Mouse (Mus musculus) embryonic facial prominence, embryonic 13.5 days (tissue): Measurements from ENCODE around the gene Ech1. TPM values are rescaled to one million over a fixed set of nuclear protein-coding genes. Genes with fewer than 3 reads are reported as not detected.

Experiments
- polyA plus RNA-seq: library from polyadenylated mRNA; unstranded; fragments of >200 nt; fragmentation: Nextera tagmentation; extraction: Ambion mirVana; gene quantifications from 2 replicates; pipeline ENCODE4 v1.2.1, GENCODE M21; 2015

Ech1 gene
- polyA plus RNA-seq, 1 experiment from 2014 or later: 153 TPM

Other genes starting within 250 kb of the Ech1 start
- 32.8 and 33.3 TPM in 2 replicates for gene Samd4b, start 227.1 kb upstream of the Ech1 start, polyA plus RNA-seq
- gene Pak4, start 227.0 kb upstream of the Ech1 start, polyA plus RNA-seq: 35.8 and 36.0 TPM in 2 replicates
- 0.23 TPM in 1 of 2 replicates, not detected in the other for gene Acp7, start 193.9 kb upstream of the Ech1 start, polyA plus RNA-seq
- gene Fbxo27, start 132.4 kb upstream of the Ech1 start, polyA plus RNA-seq: 7.7 and 8.3 TPM in 2 replicates
- gene Fbxo17, start 108.4 kb upstream of the Ech1 start, polyA plus RNA-seq: 18.1 and 21.6 TPM in 2 replicates
- gene Mrps12, start 83.4 kb upstream of the Ech1 start, polyA plus RNA-seq: 127 and 132 TPM in 2 replicates
- gene Sars2, start 83.2 kb upstream of the Ech1 start, polyA plus RNA-seq: 27.3 and 30.8 TPM in 2 replicates
- gene Ccer2, start 69.0 kb upstream of the Ech1 start, polyA plus RNA-seq: 0.89 and 2.1 TPM in 2 replicates
- gene Sirt2, start 58.5 kb upstream of the Ech1 start, polyA plus RNA-seq: 73.2 and 76.6 TPM in 2 replicates
- 38.8 and 40.5 TPM in 2 replicates for gene Nfkbib, start 57.7 kb upstream of the Ech1 start, polyA plus RNA-seq
- gene Rinl, start 36.2 kb upstream of the Ech1 start, polyA plus RNA-seq: 2.6 and 4.1 TPM in 2 replicates
- gene Hnrnpl, start 16.7 kb upstream of the Ech1 start, polyA plus RNA-seq: 301 and 303 TPM in 2 replicates
- 8.7 and 15.3 TPM in 2 replicates for gene Lgals4, start 8.6 kb downstream of the Ech1 start, polyA plus RNA-seq
- gene Lgals7, start 38.6 kb downstream of the Ech1 start, polyA plus RNA-seq: 25.5 and 29.4 TPM in 2 replicates
- 0.69 and 1.2 TPM in 2 replicates for gene Capn12, start 56.2 kb downstream of the Ech1 start, polyA plus RNA-seq
- gene Actn4, start 137.1 kb downstream of the Ech1 start, polyA plus RNA-seq: 232 and 258 TPM in 2 replicates
- 453 and 455 TPM in 2 replicates for gene Eif3k, start 156.6 kb downstream of the Ech1 start, polyA plus RNA-seq
- gene Map4k1, start 156.8 kb downstream of the Ech1 start, polyA plus RNA-seq: 7.7 and 9.9 TPM in 2 replicates